Mouse (Mus musculus) liver, embryonic 14.5 days (tissue): ENCODE measurements around the gene Smarca4. TPM values are rescaled to one million over a fixed set of nuclear protein-coding genes. Genes with fewer than 3 reads are reported as not detected.

ENCODE experiments used
- ATAC-seq: fragments of 200-750 bp; cut with Nextera tagmentation; 2 replicates; pipeline ENCODE4 v1.8.0; 2017; ENCODE audit warnings: moderate number of reproducible peaks, mild to moderate bottlenecking, moderate library complexity; ENCODE audit not compliant: insufficient read depth
- DNase-seq, 3 experiments: peaks; one replicate each; pipeline ENCODE4 v3.0.0-alpha.2; 2012 to 2013; ENCODE audit warnings: low read depth in 3 of 3, low spot score in 3 of 3
- H3K27ac ChIP-seq: fragments of 300-500 bp; sonication (generic); 2 replicates; pipeline ENCODE4 v1.5.1; 2014; ENCODE audit warnings: moderate library complexity, mild to moderate bottlenecking, control low read depth, inconsistent platforms
- H3K27me3 ChIP-seq: fragments of 300-500 bp; sonication (generic); 2 replicates; pipeline ENCODE4 v1.6.1; 2014; ENCODE audit warnings: mild to moderate bottlenecking, low read length, moderate library complexity; ENCODE audit not compliant: control insufficient read depth, insufficient read depth
- H3K36me3 ChIP-seq: fragments of 300-500 bp; sonication (generic); replicated peaks from 2 replicates; pipeline ENCODE4 v1.6.1; 2014; ENCODE audit warnings: low read depth; ENCODE audit not compliant: control insufficient read depth, insufficient read depth
- H3K4me1 ChIP-seq, 2 experiments: fragments of 200-500 bp in 1 of 2; fragments of 300-500 bp in 1 of 2; sonication (generic) in 1 of 2; replicated peaks; 2 replicates each; pipeline ENCODE4 v1.6.1; 2012 to 2014; ENCODE audit warnings: antibody characterized with exemption in 1 of 2, inconsistent platforms in 1 of 2, low read length in 1 of 2; ENCODE audit not compliant: control insufficient read depth in 2 of 2, insufficient read depth in 2 of 2
- H3K4me2 ChIP-seq: fragments of 300-500 bp; sonication (generic); 2 replicates; pipeline ENCODE4 v1.6.1; 2014; ENCODE audit warnings: low read depth, mild to moderate bottlenecking, control low read depth, moderate library complexity
- H3K4me3 ChIP-seq, 2 experiments: fragments of 200-500 bp in 1 of 2; fragments of 300-500 bp in 1 of 2; sonication (generic) in 1 of 2; 2 replicates each; pipeline ENCODE4 v1.5.1; 2012 to 2014; ENCODE audit warnings: low read depth in 2 of 2, low read length in 2 of 2, mild to moderate bottlenecking in 2 of 2, control low read depth in 1 of 2, inconsistent platforms in 1 of 2, moderate library complexity in 1 of 2; ENCODE audit not compliant: insufficient read depth in 1 of 2
- H3K9ac ChIP-seq: fragments of 300-500 bp; sonication (generic); replicated peaks from 2 replicates; pipeline ENCODE4 v1.6.1; 2014; ENCODE audit warnings: mild to moderate bottlenecking, control low read depth, moderate library complexity
- H3K9me3 ChIP-seq: fragments of 300-500 bp; sonication (generic); 2 replicates; pipeline ENCODE4 v1.6.1; 2016; ENCODE audit warnings: low read length, mixed read lengths; ENCODE audit not compliant: control insufficient read depth
- CTCF ChIP-seq: IDR thresholded peaks from 2 replicates; pipeline ENCODE4 v1.5.1; 2016; ENCODE audit warnings: antibody characterized with exemption, low read depth, control low read depth
- EP300 ChIP-seq: IDR thresholded peaks from 2 replicates; pipeline ENCODE4 v1.6.1; 2016; ENCODE audit warnings: antibody characterized with exemption, low read depth
- WGBS: fragments of 180-500 bp; shearing (Covaris S2); extraction: QIAGEN DNeasy Blood & Tissue Kit; methylation state at CpG from one replicate; pipeline ENCODE4 v1.1.7; 2014; ENCODE audit not compliant: insufficient replicate concordance; 5-methylcytosine and 5-hydroxymethylcytosine counted together
- polyA plus RNA-seq, 2 experiments: library from polyadenylated mRNA; depleted of rRNA in 1 of 2; stranded (reverse) in 1 of 2; unstranded in 1 of 2; fragments of >200 nt; fragmentation: Nextera tagmentation in 1 of 2; extraction: Ambion mirVana in 1 of 2; gene quantifications; 2 replicates each; pipeline versions ENCODE4 v1.2.1 to v1.2.3; 2012 to 2014

The Smarca4 gene
- polyA plus RNA-seq, 2 experiments = 17.7 to 20.6 TPM

- Histone ChIP-seq H3K27me3 (no peaks in the 10 kb centered on the region), H3K9me3 (no peaks in the 10 kb centered on the region), H3K4me2 (peak overlapping the region; percentile 90), H3K4me3 (peak overlapping the region; percentile 93), H3K36me3 (no peaks in the 10 kb centered on the region), H3K27ac (peak overlapping the region; percentile 70), H3K4me1 (peaks cover 5 to 12% of the 10 kb centered on the region in 2 experiments; a peak in 3 of 4 replicates), H3K9ac (peak overlapping the region; percentile 94)
- 2% methylated on average over 10 of the region's 10 CpGs for WGBS
- ATAC-seq (no peak), DNase-seq (peak in 1 of 3 experiments; percentile 27)
- no peak for TF ChIP-seq CTCF
- TF ChIP-seq EP300 = no peak
These were observed 1.1 kb downstream of the Smarca4 start for GRCm38 (mm10) chr9:21617066-21617465.

GRCm38 (mm10) chr9:21620229-21620628 is 4.3 kb downstream of the Smarca4 start:
- Histone ChIP-seq H3K9me3 (no peaks in the 10 kb centered on the region), H3K27ac (no peak overlapping the region), H3K4me2 (no peak overlapping the region), H3K27me3 (no peaks in the 10 kb centered on the region), H3K4me1 (peaks cover 2 to 8% of the 10 kb centered on the region in 2 experiments), H3K4me3 (no peak overlapping the region), H3K9ac (no peak overlapping the region), H3K36me3 (no peaks in the 10 kb centered on the region)
- no peak for TF ChIP-seq EP300
- whole genome bisulfite sequencing = 85% methylated on average over 4 of the region's 4 CpGs
- DNase-seq (no peak), ATAC-seq (no peak)

- peaks cover 0 to 4% of the 10 kb centered on the region in 2 experiments; a peak in 3 of 4 replicates for H3K4me1 ChIP-seq
- TF ChIP-seq CTCF = no peak; the same call in 1 of the 2 replicates
- no peak for TF ChIP-seq EP300
- H3K27me3 ChIP-seq = no peaks in the 10 kb centered on the region
- DNase-seq (no peak), ATAC-seq (peak; percentile 61)
- WGBS = 73% methylated on average over 1 of the region's 1 CpGs
- no peak overlapping the region for H3K4me3 ChIP-seq
- H3K4me2 ChIP-seq = no peak overlapping the region
- H3K9me3 ChIP-seq = no peaks in the 10 kb centered on the region
- no peak overlapping the region for H3K9ac ChIP-seq
- no peak overlapping the region for H3K27ac ChIP-seq
- no peaks in the 10 kb centered on the region for H3K36me3 ChIP-seq
These were observed 6.7 kb downstream of the Smarca4 start for GRCm38 (mm10) chr9:21622676-21623075.

- Histone ChIP-seq H3K36me3 (no peaks in the 10 kb centered on the region), H3K4me1 (no peaks in the 10 kb centered on the region; a peak in 3 of 4 replicates), H3K9ac (no peak overlapping the region), H3K4me3 (no peak overlapping the region), H3K27me3 (no peaks in the 10 kb centered on the region), H3K27ac (no peak overlapping the region), H3K4me2 (no peak overlapping the region), H3K9me3 (no peaks in the 10 kb centered on the region)
- no peak for TF ChIP-seq CTCF
- TF ChIP-seq EP300 = no peak
- ATAC-seq (no peak), DNase-seq (no peak)
- WGBS = 73% methylated on average over 10 of the region's 10 CpGs
These were observed 9.7 kb downstream of the Smarca4 start for GRCm38 (mm10) chr9:21625342-21626339.

GRCm38 (mm10) chr9:21626571-21626970 is 10.6 kb downstream of the Smarca4 start:
- Histone ChIP-seq H3K4me3 (no peak overlapping the region), H3K27me3 (no peaks in the 10 kb centered on the region)
- DNase-seq = no peak

More at GRCm38 (mm10) chr9:21626571-21626970, 10.6 kb downstream of the Smarca4 start:
- H3K27ac ChIP-seq = no peak overlapping the region
- 0 out of 2 replicates have a peak, but pooled peaks cover 3% of the 10 kb centered on the region for H3K36me3 ChIP-seq
- no peak overlapping the region for H3K9ac ChIP-seq
- H3K4me2 ChIP-seq = no peak overlapping the region
- no peaks in the 10 kb centered on the region for H3K9me3 ChIP-seq
- H3K4me1 ChIP-seq = no peaks in the 10 kb centered on the region; a peak in 3 of 4 replicates
- peak; percentile 74 for TF ChIP-seq CTCF
- TF ChIP-seq EP300 = no peak
- no peak for ATAC-seq
